Mouse (Mus musculus): ENCODE results near the gene Slc16a13. TPM values are rescaled to one million over a fixed set of nuclear protein-coding genes. Genes with fewer than 3 reads are reported as not detected.

The Slc16a13 gene
- polyA plus RNA-seq, 1 experiment = not detected

- Histone ChIP-seq H3K4me3 (ENCODE audit: insufficient read depth, low read depth, low read length) (no peak overlapping the region), H3K4me1 (ENCODE audit: control insufficient read depth, insufficient read depth, low read length) (peaks cover 29% of the 10 kb centered on the region), H3K27ac (ENCODE audit: insufficient read depth, low read depth, low read length) (no peak overlapping the region)
- 82% methylated on average over 8 of the region's 8 CpGs for WGBS
- TF ChIP-seq POLR2A (IDR thresholded peaks at IDR 0.05; ENCODE audit: insufficient read depth, low read depth, low read length) (no peak), CTCF (IDR thresholded peaks at IDR 0.05; ENCODE audit: insufficient read depth, low read depth, low read length) (no peak)
Measured at GRCm38 (mm10) chr11:70234497-70234896, 13.6 kb upstream of the Slc16a13 start.

- 52% methylated on average over 5 of the region's 5 CpGs for WGBS
- Histone ChIP-seq H3K27ac (ENCODE audit: insufficient read depth, low read depth, low read length) (no peak overlapping the region), H3K4me1 (ENCODE audit: control insufficient read depth, insufficient read depth, low read length) (peaks cover 34% of the 10 kb centered on the region), H3K4me3 (ENCODE audit: insufficient read depth, low read depth, low read length) (no peak overlapping the region)
- TF ChIP-seq CTCF (IDR thresholded peaks at IDR 0.05; ENCODE audit: insufficient read depth, low read depth, low read length) = no peak
- TF ChIP-seq POLR2A (IDR thresholded peaks at IDR 0.05; ENCODE audit: insufficient read depth, low read depth, low read length) = no peak
Measured at GRCm38 (mm10) chr11:70234037-70234436, 13.2 kb upstream of the Slc16a13 start.

- H3K27ac ChIP-seq (ENCODE audit: insufficient read depth, low read depth, low read length) = peak overlapping the region; percentile 82
- peak overlapping the region; percentile 83 for H3K4me3 ChIP-seq (ENCODE audit: insufficient read depth, low read depth, low read length)
- WGBS = 8% methylated on average over 8 of the region's 8 CpGs
- TF ChIP-seq POLR2A (IDR thresholded peaks at IDR 0.05; ENCODE audit: insufficient read depth, low read depth, low read length) = no peak
- no peak for TF ChIP-seq CTCF (IDR thresholded peaks at IDR 0.05; ENCODE audit: insufficient read depth, low read depth, low read length)
- H3K4me1 ChIP-seq (ENCODE audit: control insufficient read depth, insufficient read depth, low read length) = peaks cover 37% of the 10 kb centered on the region
Measured at GRCm38 (mm10) chr11:70233016-70233415, 12.2 kb upstream of the Slc16a13 start.

GRCm38 (mm10) chr11:70232546-70232945 lies 11.7 kb upstream of the Slc16a13 start:
- H3K4me1 ChIP-seq (ENCODE audit: control insufficient read depth, insufficient read depth, low read length) = peaks cover 37% of the 10 kb centered on the region
- H3K4me3 ChIP-seq (ENCODE audit: insufficient read depth, low read depth, low read length) = peak overlapping the region; percentile 83
- no peak; the same call in 1 of the 2 replicates for TF ChIP-seq POLR2A (IDR thresholded peaks at IDR 0.05; ENCODE audit: insufficient read depth, low read depth, low read length)
- no peak for TF ChIP-seq CTCF (IDR thresholded peaks at IDR 0.05; ENCODE audit: insufficient read depth, low read depth, low read length)
- 4% methylated on average over 10 of the region's 10 CpGs for WGBS
- H3K27ac ChIP-seq (ENCODE audit: insufficient read depth, low read depth, low read length) = peak overlapping the region; percentile 82

GRCm38 (mm10) chr11:70230239-70230727 lies 9.4 kb upstream of the Slc16a13 start:
- Histone ChIP-seq H3K4me1 (ENCODE audit: control insufficient read depth, insufficient read depth, low read length) (peaks cover 40% of the 10 kb centered on the region), H3K27ac (ENCODE audit: insufficient read depth, low read depth, low read length) (no peak overlapping the region), H3K4me3 (ENCODE audit: insufficient read depth, low read depth, low read length) (peak overlapping the region; percentile 24)
- TF ChIP-seq POLR2A (IDR thresholded peaks at IDR 0.05; ENCODE audit: insufficient read depth, low read depth, low read length) (no peak), CTCF (IDR thresholded peaks at IDR 0.05; ENCODE audit: insufficient read depth, low read depth, low read length) (peak; percentile 91)
- under 1% methylated on average over 32 of the region's 32 CpGs for WGBS

- TF ChIP-seq CTCF (IDR thresholded peaks at IDR 0.05; ENCODE audit: insufficient read depth, low read depth, low read length) (no peak), POLR2A (IDR thresholded peaks at IDR 0.05; ENCODE audit: insufficient read depth, low read depth, low read length) (no peak)
- H3K4me1 ChIP-seq (ENCODE audit: control insufficient read depth, insufficient read depth, low read length) = peaks cover 32% of the 10 kb centered on the region
- WGBS = 3% methylated on average over 39 of the region's 39 CpGs
- no peak within 1 kb of the TSS for H3K27ac ChIP-seq (ENCODE audit: insufficient read depth, low read depth, low read length)
- H3K4me3 ChIP-seq (ENCODE audit: insufficient read depth, low read depth, low read length) = peak within 1 kb of the TSS; percentile 24
Measured at GRCm38 (mm10) chr11:70229260-70230010, 8.6 kb upstream of the Slc16a13 start, which contains the start of gene Bcl6b. TSS of gene Bcl6b (minus strand) at chr11:70229798.

GRCm38 (mm10) chr11:70228828-70229227 lies 8.0 kb upstream of the Slc16a13 start:
- TF ChIP-seq CTCF (IDR thresholded peaks at IDR 0.05; ENCODE audit: insufficient read depth, low read depth, low read length) = no peak
- TF ChIP-seq POLR2A (IDR thresholded peaks at IDR 0.05; ENCODE audit: insufficient read depth, low read depth, low read length) = no peak
- peaks cover 26% of the 10 kb centered on the region for H3K4me1 ChIP-seq (ENCODE audit: control insufficient read depth, insufficient read depth, low read length)
- under 1% methylated on average over 19 of the region's 19 CpGs for WGBS

GRCm38 (mm10) chr11:70227661-70228245 lies 6.9 kb upstream of the Slc16a13 start:
- 86% methylated on average over 4 of the region's 4 CpGs for WGBS
- no peak overlapping the region for H3K4me3 ChIP-seq (ENCODE audit: insufficient read depth, low read depth, low read length)
- no peak overlapping the region for H3K27ac ChIP-seq (ENCODE audit: insufficient read depth, low read depth, low read length)
- no peak for TF ChIP-seq POLR2A (IDR thresholded peaks at IDR 0.05; ENCODE audit: insufficient read depth, low read depth, low read length)
- no peak for TF ChIP-seq CTCF (IDR thresholded peaks at IDR 0.05; ENCODE audit: insufficient read depth, low read depth, low read length)
- peaks cover 23% of the 10 kb centered on the region; the same call in 1 of the 2 replicates for H3K4me1 ChIP-seq (ENCODE audit: control insufficient read depth, insufficient read depth, low read length)

More at GRCm38 (mm10) chr11:70228828-70229227, 8.0 kb upstream of the Slc16a13 start:
- peak overlapping the region; percentile 21 for H3K4me3 ChIP-seq (ENCODE audit: insufficient read depth, low read depth, low read length)
- H3K27ac ChIP-seq (ENCODE audit: insufficient read depth, low read depth, low read length) = no peak overlapping the region

- no peak overlapping the region for H3K4me3 ChIP-seq (ENCODE audit: insufficient read depth, low read depth, low read length)
- peaks cover 26% of the 10 kb centered on the region for H3K4me1 ChIP-seq (ENCODE audit: control insufficient read depth, insufficient read depth, low read length)
- no peak overlapping the region for H3K27ac ChIP-seq (ENCODE audit: insufficient read depth, low read depth, low read length)
- 22% methylated on average over 5 of the region's 5 CpGs for WGBS
- TF ChIP-seq CTCF (IDR thresholded peaks at IDR 0.05; ENCODE audit: insufficient read depth, low read depth, low read length) (no peak), POLR2A (IDR thresholded peaks at IDR 0.05; ENCODE audit: insufficient read depth, low read depth, low read length) (no peak)
Measured at GRCm38 (mm10) chr11:70227126-70227525, 6.3 kb upstream of the Slc16a13 start.
